Mouse (Mus musculus) adrenal gland, postnatal 14 days (tissue): ENCODE data around the gene Il12b. TPM values are rescaled to one million over a fixed set of nuclear protein-coding genes. Genes with fewer than 3 reads are reported as not detected.
"Not testable (repeated sequence)": the region's sequence is repeated elsewhere in the genome, so short reads cannot be mapped to it uniquely, and the experiment has no call there.

Experiments used
- DNase-seq: peaks from one replicate; pipeline ENCODE4 v3.0.0; 2021; ENCODE audit warnings: mixed read lengths
- total RNA-seq: library from RNA; stranded (reverse); gene quantifications from 2 replicates; pipeline ENCODE4 v1.2.3, GENCODE M21; 2021

The Il12b gene
- total RNA-seq, 1 experiment from 2014 or later: not detected

DNA sequence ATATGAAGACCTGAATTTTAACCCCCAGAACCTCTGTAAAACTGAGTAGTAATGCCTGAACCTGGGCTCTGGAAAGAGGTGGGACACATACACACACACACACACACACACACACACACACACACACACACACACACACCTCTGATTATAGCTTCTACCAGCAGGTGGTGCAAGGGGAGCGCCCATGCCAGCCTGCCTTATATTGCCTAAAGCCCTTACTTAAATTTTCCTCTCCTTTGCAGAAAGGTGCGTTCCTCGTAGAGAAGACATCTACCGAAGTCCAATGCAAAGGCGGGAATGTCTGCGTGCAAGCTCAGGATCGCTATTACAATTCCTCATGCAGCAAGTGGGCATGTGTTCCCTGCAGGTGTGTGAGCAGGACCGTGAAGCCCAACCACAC, 12.4 kb downstream of the Il12b start:
- DNase-seq: peak; percentile 24

DNA sequence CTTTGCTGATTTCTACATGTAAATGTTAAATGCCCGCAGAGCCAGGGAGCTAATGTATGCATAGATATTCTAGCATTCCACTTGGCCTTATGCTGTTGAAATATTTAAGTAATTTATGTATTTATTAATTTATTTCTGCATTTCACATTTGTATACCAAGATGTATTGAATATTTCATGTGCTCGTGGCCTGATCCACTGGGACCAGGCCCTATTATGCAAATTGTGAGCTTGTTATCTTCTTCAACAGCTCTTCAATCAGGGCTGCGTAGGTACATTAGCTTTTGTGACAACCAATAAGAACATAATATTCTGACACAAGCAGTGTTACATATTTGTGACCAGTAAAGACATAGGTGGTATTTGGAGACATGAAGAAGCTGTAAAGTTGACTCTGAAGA, 13.5 kb downstream of the Il12b start:
- DNase-seq: no peak

DNA sequence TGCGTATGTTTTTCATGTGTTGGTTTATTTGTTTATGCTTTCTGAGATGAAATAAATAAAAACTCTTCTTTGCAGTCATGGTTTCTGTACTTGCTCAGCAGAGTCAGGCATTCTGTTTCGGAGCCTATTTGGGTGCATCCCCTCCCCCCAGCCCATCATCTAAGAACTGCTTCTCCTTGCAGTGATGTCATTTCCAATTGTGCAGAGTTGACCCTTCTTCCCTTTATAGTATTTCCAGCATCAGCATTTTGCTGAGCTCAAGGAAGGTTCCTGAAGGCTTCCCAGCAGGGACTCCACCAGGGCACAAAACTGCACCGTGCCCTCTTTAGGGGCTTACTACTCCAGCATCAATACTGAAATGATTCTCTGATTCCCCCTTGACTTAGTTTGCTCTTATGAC, 14.7 kb downstream of the Il12b start:
- no peak for DNase-seq

DNA sequence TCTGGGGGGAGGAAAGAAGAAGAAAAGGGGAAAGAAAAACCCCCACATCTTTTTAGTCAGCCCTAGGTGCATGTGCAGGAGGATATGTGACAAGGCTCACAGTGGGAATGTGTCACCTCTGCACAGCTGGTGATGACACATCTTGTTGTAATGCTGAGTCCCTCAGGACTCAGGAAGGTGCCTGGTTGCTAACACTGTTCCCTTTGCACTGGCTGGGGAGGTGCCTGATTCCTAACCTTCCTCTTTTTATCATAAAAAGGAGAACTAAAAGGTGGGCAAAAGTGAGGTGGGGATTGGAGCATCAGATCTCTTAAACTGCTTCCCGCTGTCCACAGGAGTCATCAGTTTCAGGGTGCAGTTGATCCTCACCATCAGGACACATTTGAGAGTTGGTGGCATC, 17.5 kb downstream of the Il12b start:
- DNase-seq: no peak

DNA sequence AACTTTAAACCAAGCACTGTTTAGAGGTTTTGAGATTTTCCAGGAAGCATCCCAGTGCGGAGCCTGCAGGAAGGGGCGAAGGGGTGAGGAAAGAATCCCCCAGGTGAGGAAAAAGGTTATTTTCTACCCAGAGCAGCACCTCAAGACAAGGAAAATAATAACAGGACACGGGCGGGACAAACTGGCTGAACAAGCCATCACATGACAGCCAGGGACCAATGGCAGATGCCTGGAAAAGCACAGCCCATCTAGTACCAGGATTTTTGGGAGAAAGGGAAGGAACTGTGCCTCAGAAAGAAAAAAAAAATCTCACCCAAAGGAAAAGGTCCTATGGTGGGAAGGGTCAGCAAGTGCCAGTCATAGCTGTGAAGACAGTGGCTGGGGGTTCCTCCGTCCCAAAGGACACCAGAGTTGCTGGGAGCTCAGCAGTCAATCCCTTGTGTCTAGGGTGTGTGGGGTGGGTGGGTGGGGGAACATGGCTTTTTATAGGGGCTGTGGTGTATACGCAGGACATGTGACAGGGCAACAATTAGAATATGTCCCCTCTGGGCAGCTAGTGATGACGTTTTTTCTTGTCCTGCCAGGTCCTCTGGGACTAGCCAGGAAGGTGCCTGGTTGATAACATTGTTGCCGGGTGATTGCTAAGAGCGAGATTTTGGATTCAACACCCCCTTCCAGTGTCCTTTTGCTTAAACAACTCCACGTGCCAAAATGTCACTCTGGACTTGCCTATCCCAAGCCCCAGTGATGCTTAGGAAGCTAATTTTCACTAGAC, 22.7 kb downstream of the Il12b start:
- no peak for DNase-seq

DNA sequence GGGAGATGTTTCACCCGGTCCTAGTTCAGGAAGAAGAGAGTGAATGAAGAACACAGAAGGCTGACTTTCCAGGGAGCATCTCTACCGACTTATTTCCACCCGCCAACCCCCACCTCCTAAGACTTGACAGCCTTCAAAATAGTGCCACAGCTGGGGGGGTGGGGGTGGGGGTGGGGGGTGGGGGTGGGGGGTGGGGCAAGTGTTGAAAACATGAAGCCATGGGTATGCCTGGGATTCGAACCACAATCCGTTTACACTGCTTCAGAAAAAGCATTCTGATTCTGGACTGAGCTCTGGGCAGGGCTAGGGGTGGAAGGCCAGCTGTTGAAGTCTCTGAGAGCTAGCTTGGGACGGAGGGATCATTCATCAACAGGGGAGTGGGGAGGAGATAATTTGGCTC, 23.4 kb downstream of the Il12b start:
- no peak for DNase-seq

DNA sequence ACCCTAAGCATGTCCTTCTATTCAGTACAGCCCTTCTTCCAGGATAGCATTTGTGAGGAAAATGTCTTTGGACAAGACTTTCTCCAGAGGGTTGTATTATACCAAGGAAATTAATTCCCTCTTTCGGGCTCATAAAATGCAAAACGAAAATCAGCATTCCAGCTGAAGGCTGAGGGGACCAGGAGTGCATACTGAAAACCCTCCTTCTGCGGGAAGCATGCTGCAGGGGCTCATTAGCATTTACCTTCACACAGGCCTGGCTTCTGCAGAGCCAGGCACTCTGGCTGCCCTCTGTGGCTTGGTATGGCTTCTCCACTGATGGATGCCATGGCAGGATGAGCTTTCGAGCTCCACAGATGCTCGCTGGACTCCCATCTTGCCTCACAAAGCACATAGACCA, 24.1 kb downstream of the Il12b start:
- no peak for DNase-seq

DNA sequence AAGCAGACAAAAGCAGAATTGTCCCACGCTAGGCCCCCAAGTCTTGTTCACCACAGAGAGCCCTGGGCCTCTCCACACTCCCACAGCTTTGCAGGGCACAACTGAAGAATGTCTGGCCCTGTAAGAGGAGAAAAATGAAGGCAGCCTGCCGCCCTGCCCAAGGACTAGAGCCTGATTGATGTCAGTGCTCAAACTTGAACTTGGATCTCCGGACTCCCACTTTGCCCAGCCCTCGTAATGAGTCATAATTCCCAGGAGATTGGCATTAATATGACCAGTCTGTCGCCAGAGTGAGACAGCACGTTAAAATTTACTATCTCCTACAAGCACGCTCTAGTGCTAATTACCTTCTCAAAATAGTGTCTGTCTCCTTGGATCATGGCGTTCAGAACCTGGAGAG, 25.1 kb downstream of the Il12b start:
- DNase-seq: peak; percentile 22

DNA sequence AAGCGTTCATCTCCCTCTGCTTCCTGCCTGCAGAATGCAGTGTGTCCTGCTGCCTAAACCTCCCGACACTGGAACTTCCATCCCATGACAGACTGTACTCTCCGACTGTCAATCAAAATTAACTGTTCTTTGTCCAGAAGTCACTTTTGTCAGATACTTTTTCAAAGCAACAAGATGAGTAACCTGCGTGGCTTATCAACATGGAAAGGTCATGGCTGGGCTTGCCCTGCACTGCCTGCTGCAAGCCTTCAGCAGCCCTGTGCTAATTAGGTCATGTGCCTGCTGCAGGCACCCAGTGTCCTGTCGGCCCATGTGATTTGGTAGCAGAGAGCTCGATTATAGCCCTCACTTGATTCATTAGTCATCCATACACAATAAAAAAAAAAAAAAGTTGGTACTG, 25.8 kb downstream of the Il12b start:
- DNase-seq: peak; percentile 57

DNA sequence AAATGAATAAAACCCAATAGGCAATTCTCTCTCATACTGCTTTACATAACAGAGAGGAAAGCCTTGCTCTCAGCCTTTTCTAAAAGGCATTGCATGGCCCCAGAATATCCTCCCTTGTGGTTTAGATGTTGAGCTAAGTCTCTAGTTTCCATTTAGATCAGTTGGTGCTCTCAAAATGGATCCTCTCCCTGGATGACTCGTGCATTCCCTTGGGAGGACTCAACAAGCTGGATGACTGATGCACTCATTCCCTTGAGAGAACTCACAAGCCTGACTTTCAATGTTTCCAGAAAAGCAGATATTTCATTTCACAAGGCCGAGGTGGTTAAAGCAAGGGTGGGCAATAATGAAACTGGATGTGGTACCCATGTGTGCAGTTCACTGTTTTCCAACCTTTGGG, 28.1 kb downstream of the Il12b start:
- DNase-seq: no peak

DNA sequence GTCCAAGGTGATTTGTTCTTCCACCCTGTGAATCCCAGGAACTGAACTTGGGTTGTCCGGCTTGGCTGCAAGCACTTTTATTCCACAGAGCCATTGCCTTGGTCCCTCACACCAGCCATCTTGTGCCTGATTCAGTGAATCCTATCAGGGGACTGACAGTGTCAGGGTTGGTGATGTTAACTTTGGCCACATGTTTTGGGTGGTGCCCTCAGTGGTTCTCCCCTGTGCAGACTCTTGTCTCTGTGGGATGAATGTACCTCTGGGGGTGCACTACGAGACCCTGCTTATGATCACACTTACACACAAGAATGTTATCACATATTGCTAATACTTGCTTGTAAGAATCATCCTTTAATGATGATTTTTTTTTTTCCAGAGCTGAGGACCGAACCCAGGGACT, 30.2 kb downstream of the Il12b start:
- DNase-seq: no peak

DNA sequence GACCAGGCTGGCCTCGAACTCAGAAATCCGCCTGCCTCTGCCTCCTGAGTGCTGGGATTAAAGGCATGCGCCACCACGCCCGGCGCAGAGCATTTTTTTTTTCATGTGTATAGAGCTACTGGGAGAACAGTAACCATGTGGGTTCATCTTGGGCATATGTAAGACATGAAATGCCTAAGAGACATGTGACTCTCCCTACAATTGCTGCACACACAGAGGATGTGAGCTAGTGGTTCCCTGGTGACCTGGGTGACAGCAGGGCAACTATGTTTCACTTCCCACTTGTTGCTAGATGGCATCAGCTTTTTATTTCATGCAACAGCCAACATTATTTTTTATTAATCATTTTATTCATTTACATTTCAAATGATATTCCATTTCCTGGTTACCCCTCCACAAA, 37.9 kb downstream of the Il12b start:
- DNase-seq: no peak

DNA sequence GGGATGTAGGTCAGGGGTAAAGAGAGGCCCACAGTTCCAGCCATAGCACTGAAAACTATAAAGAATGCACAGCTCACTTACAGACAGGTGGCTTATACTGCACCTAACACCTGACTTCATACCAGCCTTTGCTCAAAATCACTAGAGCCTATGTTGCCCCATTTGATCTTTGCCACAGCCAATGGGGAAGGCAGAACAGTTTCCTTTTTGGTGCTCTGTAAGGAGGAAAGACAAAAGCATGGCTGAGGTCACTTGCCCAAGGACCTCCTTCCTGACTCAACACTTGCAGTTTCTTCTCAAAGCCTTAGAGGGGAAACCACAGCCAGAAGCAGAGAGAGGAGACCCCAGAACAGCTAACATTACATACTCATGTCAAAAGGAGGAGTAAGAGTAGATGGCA, 51.2 kb downstream of the Il12b start:
- no peak for DNase-seq

DNA sequence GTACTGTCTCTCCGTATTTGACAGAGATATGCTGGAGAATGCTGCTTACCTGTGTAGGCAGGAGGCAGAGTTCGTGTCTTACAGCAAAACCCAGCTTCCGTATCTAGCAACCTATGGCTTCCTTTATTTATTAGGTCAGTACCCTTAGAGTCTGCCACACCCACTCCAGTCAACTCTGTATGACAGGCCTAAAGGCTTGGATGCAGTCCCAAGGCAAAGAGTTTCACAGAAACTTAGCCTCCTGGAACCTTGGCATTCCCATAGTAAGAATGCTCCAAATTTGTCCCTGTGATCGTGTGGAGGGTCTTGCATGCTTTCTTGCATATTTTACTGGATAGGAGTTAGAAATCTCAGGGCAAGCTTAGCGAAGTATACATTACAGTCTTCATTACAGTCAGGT, 52.2 kb downstream of the Il12b start:
- DNase-seq: not testable (repeated sequence)

DNA sequence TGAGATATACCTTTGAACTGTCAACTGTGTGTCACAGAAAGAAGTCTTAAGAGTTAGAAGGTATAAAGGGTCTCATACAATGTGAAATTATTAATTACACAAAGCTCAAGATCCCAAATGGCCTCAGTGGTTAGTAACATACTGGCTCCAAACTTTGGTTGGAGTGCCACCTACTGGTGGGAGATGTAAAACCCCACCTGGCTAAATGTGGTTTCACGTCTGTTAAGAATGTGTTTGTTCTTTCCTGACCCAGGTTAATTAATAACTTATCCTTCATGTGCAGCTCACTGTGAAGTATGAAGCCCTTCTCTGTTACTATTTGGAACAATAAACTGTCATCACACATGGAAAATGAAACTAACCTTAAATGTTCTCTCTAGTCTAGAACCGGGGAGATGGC, 53.6 kb downstream of the Il12b start:
- peak; percentile 71 for DNase-seq

DNA sequence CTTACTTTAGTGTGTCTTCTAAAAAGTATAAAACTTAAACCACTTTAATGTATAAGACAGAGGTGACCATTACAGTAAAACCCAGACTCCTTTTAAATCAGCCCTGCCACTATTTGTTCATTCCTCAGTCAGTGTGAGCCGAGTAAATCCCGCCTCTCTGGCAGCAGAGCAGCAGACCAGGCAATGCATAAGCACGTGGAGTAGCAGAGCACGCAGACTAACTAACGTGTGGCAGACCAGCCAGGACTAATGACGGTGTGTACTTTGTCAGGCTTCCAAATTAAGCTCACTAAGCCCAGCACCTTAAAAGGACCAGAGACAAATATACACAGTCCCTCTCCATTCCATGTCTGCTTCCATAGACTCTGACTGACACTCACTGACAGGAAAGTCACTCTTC, 61.6 kb downstream of the Il12b start:
- DNase-seq: no peak

Other genes with a start within 250 kb of the Il12b start
- 41.8 and 42.6 TPM in 2 replicates for gene Ublcp1, start 70.4 kb downstream of the Il12b start, total RNA-seq
- gene Rnf145, start 118.9 kb downstream of the Il12b start, total RNA-seq: 62.1 and 62.6 TPM in 2 replicates
- 35.5 and 50.8 TPM in 2 replicates for gene Ebf1, start 217.3 kb downstream of the Il12b start, total RNA-seq